Mouse (Mus musculus) heart, adult 2 months (tissue): ENCODE results near the gene Rnpep.

Experiments
- CTCF ChIP-seq: fragments of 200-600 bp; IDR thresholded peaks from 2 replicates; pipeline ENCODE4 v1.8.1; 2022; ENCODE audit warnings: antibody characterized with exemption, mild to moderate bottlenecking, moderate library complexity
- EP300 ChIP-seq: fragments of 200-500 bp; IDR thresholded peaks from 2 replicates; pipeline ENCODE4 v1.6.1; 2011; ENCODE audit warnings: low read depth, low read length, control low read depth; ENCODE audit not compliant: insufficient read depth
- POLR2A ChIP-seq: fragments of 200-500 bp; IDR thresholded peaks from 2 replicates; pipeline ENCODE4 v1.6.1; 2011; ENCODE audit warnings: mild to moderate bottlenecking, low read depth, low read length, control low read depth; ENCODE audit not compliant: insufficient read depth

DNA sequence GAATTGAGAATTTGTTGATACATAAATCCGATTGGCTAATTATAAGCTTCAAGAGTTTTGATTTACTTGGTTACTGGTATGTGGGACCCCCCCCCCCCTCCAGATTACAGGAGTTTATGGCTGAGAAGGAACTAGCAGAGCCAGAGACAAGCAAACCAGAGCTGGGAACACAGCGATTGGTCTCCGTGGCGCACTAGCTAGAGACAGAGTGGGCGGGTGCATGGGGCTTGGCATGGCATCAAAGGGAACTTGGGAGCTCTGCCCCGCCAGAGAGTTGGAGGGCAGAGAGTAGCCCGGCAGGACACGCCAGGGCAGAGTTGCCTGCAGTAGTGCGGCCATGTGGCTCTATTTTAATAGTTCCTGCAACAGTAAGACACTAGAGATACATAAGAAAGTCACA, 3.2 kb downstream of the Rnpep start:
- TF ChIP-seq POLR2A (0 out of 2 replicates have a peak, but pooled peaks have one; percentile 21), CTCF (no peak), EP300 (no peak)
